Mouse (Mus musculus): Measurements from ENCODE around the gene Agap1.

Gene Agap1

DNA sequence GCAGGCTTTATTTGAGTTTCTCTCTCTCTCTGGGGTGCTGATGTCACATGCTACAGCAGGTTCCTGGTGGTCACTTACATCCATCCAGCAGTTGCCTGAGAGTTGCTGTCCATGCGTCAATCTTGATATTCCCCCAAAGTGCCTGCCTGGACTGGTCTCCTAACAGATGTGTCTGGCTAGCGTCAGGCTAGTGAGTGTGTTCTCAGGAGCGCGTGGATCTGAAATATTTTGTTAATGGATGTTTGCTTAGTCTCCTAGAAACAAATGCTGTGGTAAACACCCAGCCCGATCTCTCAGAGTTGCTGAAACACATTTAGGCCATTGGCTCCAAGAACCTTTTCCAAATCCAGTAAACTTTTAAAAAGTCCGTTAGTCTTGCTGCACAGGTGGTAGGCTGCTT lies 161.9 kb downstream of the Agap1 start:
- DNase-seq (ENCODE audit: low spot score in 2 of 2): no peak

DNA sequence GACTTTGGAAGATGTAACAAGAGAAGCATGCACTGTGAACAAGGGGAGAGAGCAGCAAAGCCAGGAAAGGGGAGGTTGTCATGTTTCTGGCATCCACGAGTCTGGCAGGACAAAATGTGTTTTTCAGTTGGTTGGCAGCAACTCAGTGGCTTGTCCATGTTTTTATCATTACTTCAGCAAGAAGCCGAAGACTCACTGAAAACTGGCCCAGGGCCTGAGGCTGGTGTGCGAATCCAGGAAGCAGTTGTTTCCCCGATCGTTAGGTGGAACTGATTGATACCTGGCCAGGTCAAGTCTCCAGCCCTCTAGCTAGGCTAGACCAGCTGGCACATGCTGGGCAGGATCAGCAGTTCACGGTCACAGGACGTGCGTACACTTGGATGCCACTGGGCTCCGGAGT lies 162.7 kb downstream of the Agap1 start:
- DNase-seq (ENCODE audit: low spot score in 2 of 2): no peak

DNA sequence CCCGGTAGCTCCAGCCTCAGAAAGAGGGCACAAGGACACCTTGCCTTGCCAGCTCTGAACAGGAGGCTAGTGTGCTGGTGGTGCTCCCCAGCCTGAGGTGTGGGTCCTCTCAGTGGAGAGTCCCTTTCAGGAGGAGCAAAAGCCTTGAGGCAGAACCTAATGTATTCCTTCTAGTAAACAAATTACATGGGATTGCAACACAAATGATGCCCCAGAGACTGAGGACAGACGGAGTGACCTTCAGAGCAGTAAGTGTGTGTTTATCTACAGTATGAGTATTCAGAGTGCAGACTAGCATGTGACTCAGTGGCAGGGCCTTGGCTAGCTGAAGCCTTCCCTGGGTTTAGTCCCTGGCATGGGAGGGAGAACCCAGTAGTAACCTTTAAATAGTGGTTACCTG lies 165.4 kb downstream of the Agap1 start:
- no peak for DNase-seq (ENCODE audit: low spot score in 2 of 2)

DNA sequence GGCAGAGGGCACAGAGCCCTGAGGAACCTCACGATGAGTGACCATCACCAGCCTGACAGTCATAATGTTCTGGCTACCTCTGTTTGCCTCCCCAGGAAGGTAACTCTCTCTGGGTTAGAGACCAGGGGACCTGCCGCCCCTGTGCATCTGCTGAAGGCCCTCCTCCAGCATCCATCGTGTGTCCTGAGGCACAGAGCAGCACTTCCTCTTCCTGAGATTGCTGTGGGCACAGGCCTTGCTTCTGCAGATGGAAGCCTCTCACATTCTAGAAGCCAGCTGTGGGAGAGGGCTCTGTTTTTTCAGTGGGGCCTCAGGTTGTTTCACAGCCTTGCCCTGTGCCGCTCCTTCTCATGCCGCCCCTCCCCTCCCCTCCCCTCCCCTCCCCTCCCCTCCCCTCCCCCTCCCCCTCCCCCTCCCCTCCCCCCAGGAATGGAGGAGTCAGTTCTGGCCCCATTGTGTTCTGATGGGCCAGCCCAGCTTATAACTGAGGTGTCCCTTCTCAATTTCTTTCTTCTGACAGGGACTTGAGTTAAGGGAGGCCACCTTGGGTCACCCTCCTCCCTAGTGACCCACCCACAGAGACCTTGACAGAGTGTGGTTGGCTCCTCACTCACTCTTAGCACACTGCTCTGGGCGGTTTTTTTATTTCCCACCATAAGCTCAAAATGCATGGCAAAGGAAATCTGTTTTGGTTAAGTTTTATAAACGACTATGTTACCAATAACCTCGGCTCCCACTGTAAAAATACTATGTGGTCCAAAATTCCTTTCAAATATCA lies 166.6 kb downstream of the Agap1 start:
- no peak for DNase-seq (ENCODE audit: low spot score in 2 of 2)

DNA sequence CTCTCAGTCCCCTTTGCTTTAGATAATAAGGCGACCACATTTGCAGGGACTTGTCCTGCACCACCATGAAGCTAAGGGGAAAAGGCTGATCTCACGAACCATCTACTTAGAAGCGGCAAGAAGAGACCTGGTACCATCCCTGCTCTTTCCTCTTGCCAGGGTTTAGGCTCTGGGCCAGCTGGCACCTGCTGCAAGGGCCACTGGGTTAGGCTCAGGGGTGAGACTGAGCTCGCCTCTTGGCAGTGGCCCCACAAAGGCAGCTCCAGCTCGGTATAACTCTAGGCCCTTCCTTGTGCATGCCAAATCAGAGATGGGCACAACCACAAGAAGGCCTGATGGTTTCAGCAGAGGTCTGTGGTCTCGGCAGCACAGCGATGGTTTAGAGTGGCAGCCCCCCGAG lies 167.3 kb downstream of the Agap1 start:
- no peak for DNase-seq (ENCODE audit: low spot score in 2 of 2)

DNA sequence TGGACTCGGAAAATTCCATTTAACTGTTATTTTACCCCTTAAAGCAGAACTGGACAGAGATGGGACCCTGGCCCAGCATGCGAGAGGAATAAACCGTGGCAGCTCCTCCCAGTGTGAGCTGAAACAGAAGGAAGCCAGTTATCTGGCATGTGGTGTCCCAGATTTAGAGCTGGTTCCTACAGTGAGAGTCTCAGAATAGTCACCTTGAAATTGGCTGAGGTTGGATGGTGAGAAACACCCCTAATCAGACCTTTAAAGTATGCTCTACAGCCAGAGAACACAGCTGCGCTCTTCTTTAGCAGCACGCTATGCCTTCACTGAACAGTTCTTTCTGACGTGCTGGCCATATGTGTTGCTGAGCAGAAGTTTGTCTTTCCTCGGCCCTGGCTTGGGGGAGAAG lies 168.2 kb downstream of the Agap1 start:
- DNase-seq (ENCODE audit: low spot score in 2 of 2): no peak

DNA sequence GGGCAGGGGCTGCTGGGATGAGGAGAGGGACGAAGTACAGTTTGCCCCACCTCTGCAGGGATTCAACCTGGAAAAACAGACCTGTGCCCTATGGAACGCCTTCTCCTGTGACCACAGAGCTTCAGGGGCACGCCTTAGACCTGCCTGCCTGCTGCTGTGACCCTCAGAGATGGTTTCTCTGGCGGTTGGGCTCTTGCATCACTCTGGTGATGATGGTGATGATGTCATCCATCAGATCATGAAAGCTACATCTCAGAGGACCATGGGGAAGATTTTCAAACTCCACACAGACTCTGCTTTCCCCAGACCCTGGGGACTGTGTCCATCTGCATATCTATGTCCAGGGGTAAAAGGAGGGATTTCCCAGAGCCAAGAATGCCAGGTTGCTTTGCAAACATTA lies 170.7 kb downstream of the Agap1 start:
- no peak for DNase-seq (ENCODE audit: low spot score in 2 of 2)

DNA sequence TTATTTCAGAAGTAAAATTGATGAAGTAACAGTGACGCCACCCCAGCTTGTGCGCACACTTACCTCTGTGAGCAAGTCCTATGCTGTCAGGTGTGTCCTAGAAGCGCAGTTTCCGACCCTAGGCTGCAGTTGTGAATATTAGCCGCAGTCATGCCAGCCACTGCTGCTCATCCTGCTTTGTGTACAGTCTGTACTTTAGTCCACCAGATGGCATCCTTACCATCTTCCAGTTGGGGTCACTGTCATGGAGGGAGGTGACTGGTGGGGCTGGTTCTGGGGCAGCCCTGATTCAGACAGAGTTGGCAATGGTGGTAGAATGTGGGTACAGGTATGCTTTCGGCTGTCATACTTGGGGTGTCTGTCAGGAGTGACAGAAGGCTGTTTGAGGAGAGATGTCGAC lies 171.4 kb downstream of the Agap1 start:
- no peak for DNase-seq (ENCODE audit: low spot score in 2 of 2)

DNA sequence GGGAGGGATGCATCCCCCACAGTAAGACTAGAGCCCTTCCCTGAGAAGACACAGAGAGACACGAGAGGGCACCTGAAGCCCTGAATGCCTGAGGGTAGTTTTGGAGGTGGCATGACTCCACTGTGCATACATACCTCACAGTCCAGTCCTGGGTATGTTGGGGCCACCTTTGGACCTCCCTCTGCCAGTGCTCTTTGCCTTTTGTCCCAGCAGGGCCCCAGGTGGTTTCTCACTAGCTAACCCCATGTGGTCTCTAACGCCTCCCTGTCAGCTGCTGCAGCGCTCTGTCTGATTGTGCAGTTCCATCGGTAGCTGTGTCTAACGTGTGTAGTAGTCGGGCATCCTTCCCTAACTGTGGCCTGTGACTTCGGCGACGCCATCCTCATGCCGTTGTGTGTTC lies 172.3 kb downstream of the Agap1 start:
- DNase-seq (ENCODE audit: low spot score in 2 of 2): no peak

DNA sequence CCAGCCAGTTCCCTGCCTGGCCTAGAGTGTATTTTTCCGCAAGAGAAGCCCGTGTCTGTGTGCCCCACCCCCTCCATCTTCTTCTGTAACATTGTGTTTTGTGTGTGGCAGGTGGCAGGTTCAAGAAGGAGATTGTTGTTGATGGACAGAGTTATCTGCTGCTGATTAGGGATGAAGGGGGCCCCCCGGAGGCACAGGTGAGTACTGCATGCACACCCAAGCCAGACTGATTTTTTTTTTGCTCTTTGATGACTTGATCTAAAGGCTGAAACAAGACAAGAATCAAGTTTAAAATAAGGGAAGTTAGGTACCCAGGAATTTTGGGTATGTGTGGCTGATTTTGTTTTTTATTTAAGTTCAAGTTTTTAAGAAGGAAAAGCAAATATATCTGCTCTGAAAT lies 173.0 kb downstream of the Agap1 start:
- no peak for DNase-seq (ENCODE audit: low spot score in 2 of 2)

DNA sequence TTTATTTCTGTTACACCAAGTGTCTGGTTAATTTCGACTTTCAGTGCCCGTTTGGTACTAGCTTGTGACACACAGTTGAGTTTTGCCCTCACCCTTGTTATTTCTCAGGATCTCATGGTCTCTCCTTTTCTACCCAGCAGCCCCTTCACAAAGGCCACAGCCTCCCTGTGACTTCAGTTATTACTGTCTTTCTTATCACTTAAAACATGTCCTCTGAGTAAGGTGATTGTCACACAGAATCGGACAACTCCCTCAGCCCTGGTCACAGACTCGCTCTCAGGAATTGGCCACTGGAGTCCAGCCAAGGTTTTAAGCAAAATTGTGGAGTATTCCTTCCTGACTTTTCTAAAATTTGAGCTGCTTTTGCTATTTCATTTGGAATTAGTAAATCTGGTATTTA lies 176.2 kb downstream of the Agap1 start:
- no peak for DNase-seq (ENCODE audit: low spot score in 2 of 2)

DNA sequence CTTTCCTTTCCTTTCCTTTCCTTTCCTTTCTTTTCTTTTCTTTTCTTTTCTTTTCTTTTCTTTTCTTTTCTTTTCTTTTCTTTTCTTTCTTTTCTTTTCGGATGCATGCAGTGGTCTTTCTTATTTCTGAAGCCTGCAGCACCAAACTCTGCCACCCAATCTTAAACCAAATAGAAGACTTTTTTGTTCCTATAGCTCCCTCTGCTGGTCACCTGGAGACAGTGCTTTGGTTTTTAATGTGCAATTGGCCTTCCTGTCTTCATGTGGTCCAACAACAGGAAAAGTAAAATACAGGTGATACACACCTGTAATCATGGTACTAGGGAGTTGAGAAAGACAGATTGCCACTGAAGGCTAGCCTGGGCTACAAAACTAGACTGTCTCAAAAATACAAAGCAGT lies 177.1 kb downstream of the Agap1 start:
- DNase-seq (ENCODE audit: low spot score in 2 of 2): peak in 1 of 2 experiments; percentile 22

DNA sequence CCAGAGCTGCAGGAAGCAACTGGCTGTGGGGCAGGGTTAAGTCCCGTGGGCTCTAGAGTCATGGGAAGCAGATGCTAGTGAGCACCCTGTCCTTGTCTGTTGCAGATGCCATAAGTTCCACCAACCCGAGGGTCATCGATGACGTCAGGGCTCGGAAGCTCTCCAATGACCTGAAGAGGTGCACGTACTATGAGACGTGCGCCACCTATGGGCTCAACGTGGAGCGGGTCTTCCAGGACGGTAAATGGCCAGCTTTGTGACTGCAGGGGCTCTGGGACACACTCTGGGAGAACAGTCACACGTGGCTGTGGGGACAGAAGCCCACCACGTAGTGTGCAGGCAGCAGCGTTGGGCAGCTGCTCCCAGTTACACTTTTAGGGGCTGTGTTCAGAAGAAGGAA lies 179.4 kb downstream of the Agap1 start:
- no peak for DNase-seq (ENCODE audit: low spot score in 2 of 2)

DNA sequence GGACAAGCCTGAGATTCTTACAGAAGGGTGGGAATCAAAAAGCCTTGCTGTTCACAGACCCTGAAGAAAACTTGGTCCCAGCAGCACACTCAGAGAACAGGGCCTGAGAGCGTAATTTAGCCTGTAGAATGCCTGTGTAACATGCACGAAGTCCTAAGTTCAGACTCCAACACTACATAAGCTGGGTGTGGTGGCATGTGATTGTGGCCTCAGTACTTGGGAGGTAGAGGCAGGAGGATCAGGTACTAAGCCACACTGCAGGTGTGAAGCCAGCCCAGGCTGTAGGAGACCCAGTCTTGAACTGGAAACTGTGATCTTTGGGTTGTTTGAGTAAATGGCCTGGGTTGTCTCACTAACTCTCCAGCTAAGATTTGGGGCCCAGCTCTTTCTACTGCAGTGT lies 180.5 kb downstream of the Agap1 start:
- no peak for DNase-seq (ENCODE audit: low spot score in 2 of 2)

DNA sequence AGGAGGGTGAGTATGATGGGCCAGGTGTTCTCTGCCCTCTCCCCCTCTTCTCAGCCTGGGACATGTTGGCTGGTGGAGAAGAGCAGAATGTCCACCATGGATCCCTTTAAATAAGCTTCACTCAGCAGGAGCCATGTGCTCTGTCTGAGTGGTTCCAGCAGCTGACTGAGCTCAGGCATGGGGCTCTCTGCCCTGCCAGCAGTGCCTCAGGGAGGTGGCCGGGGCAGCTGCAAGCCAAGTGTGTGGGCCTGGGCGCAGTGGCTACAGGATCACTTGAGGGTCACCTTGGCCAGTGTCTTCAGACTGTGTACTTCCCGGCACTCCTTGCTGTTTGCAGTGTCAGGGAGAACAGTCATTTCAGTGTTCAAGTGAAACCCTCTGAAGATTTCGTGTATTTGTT lies 183.1 kb downstream of the Agap1 start:
- DNase-seq (ENCODE audit: low spot score in 2 of 2): no peak

DNA sequence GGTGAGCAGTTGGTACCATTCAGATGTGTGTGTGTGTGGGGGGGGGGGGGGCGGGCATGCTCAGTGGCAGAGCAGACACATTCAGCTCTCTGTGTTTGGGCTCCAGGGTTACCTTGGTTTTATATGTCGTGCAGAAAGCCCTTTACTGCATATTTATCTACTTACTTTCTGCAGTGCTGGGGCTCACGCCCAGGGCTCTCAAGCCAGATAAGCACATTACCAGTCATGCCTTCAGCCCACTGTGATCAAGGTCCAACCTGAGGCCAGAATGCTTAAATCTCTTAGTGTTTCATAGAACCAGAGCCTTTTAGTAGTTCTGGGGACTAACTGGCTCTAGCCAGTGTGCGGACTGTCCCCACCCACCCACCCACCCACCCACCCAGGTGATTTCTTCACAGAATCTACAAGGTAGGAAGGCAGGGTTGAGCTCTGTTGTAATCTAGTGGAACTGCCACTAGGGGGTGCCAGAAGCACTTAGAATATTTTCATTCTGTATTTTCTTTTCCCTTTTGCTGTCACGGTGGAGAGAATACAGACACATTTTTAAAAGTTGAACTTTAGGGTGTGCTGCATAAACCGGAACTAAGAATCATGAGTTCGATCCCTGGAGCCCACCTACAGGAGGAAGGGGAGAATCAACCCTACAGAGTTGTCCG lies 189.0 kb downstream of the Agap1 start:
- peak; percentile 36 to 55 for DNase-seq (ENCODE audit: low spot score in 2 of 2)

DNA sequence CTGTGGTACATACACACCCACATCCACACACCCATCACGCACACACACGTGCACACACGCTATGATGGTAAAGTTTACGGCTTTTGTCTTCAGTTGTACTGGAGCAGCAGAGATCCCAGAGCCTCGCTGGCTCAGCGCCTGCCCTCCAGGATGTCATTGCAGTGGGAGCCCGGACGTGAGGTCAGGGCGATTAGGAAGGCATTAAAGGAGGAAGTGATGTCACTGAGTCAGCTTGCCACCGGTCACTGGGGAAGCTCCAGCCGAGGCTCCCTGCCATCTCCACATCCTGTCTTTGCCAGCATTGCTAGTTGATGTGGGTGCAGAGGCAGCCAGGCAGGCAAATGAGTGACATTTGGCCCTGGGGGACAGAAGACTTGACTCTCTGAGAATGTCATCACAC lies 189.5 kb downstream of the Agap1 start:
- peak; percentile 67 to 70 for DNase-seq (ENCODE audit: low spot score in 2 of 2)

DNA sequence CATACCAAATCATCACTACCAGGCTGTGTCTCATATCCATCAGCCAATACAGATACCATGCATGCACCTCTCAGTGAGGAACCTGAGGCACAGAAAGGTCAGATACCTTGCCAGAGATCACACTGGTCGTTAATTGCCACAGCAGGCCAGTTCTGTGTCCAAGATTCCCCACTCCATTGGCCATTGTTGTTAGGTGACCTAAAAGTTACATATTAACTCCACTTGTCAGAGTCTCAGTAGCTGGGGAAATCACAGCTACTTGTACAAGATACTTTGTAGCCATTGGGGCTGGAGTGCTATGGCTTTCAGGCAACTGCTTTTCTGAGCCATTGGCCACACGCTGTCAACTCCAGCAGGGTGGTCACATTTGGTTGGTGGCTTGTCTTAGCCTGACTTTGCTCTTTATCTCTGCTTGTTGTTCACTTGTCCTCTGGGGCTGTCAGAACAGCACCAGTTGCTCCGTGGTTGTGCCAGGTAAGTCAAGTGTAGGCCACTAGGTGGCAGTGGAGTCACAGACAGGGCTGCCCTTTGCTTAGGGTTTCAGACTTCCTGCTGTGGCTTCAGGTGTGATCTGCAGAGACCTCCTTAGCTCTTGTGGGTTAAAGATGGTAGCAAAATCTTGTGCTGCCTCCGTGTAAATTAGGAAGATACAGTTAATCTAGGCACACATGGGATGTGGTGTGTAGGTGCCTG lies 191.9 kb downstream of the Agap1 start:
- peak; percentile 77 to 80 for DNase-seq (ENCODE audit: low spot score in 2 of 2)

DNA sequence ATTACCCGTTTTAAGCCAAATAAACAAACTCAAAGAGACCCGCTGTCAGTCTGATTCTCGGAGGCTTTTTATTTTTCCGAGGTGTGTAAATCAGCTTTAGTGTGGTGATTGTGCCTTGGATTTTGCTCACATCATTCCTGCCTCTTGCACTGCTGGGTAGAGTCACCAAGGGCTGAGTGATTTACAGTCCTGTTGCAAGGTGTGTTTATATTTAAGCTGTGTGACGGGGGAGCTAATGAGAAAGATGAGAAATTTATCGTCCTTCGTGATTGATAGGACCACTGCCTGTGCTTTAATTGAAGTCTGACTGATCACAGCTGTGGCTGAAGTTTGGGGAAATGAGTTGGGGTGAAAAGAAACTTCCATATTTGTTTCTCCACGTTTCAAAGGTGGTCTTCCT lies 192.9 kb downstream of the Agap1 start:
- DNase-seq (ENCODE audit: low spot score in 2 of 2): no peak

DNA sequence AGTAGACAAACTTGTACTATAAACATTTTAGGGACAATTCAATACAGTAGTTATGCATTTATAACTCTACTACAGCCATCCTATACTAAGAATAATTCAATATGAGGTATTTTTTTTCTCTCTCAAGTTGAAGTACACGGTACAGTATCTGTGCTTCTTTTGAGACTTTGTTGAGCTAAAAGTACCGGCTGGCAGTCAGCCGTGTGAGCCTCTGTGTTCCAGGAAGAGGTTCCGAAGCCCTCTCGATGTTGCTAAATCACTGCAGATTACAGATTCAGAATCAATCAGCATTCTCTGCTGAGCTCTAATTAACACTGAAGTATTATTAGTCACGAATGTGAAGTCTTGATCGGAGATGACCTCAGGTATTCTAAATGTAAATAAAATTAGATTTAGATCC lies 196.0 kb downstream of the Agap1 start:
- no peak for DNase-seq (ENCODE audit: low spot score in 2 of 2)

DNA sequence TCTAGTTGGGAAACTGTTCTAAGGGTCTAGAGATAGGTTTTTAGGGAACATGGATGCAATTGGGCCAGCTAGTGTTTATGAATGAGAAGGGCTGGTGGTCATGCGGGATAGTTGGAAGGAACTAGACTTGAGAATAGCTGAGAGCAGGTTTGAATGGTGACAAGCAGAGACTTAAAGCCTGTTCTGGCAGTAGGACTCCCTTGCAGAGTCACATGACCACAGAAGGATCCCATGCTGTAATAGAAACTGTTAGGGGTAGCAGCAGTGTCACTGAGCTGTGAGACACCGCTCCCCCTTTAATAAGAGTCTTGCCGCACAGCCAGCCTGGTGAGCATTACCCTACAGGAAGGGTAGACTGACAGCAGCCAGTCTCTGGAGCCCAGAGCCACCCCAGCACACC lies 201.6 kb downstream of the Agap1 start:
- no peak for DNase-seq (ENCODE audit: low spot score in 2 of 2)

DNA sequence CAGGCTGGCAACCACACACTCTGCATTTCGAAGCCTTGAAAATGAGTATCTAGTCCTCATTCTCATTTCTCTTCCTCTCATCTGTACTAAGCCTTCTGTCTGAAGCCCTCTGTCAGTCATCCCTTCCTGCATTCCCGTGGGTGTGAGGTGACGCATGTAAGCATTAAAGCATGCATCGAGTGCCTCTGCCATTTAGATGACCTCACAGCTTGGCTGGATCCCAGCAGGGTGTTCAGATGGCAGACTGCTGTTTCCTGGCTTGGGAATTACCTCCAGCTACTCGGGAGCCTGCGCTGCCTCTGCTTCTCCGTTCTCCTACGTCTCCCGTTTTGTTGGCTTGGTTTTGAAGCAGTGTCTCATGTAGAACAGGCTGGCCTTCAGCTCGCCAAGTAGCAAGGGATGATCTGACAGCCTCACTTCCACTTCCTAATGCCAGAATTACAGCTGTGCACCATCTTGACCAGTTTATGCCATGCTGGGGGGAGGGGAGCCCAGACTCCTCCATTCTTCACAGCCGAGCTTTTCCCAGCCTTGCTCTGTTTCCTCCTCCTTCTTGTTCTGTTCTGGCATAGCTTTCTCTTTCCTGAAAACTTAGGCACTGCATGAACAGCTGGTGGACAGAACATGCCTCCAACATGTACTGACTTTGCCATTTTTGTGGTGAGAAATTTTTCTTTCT lies 202.2 kb downstream of the Agap1 start:
- no peak for DNase-seq (ENCODE audit: low spot score in 2 of 2)

DNA sequence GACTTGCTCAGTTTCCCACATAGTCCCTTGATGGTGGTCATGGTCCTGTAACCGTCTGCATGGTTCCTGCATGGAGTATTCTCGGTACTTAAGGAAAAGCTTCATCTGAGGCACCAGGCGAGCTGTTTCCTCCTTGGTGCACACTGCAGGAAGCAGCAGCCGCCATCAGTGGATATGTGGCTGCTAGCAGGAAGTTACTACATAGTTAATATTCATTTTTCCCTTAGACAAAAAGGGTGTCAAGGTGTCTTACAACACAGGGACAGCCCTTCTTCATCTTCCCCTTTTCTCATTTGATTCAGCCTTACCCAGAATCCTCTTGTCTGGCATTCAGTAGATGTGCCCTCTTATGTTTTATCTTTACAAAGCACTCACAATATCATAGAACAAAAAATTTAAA lies 206.2 kb downstream of the Agap1 start:
- DNase-seq (ENCODE audit: low spot score in 2 of 2): no peak
